Mouse (Mus musculus): ENCODE results near the gene Rell1.

Gene Rell1

DNA sequence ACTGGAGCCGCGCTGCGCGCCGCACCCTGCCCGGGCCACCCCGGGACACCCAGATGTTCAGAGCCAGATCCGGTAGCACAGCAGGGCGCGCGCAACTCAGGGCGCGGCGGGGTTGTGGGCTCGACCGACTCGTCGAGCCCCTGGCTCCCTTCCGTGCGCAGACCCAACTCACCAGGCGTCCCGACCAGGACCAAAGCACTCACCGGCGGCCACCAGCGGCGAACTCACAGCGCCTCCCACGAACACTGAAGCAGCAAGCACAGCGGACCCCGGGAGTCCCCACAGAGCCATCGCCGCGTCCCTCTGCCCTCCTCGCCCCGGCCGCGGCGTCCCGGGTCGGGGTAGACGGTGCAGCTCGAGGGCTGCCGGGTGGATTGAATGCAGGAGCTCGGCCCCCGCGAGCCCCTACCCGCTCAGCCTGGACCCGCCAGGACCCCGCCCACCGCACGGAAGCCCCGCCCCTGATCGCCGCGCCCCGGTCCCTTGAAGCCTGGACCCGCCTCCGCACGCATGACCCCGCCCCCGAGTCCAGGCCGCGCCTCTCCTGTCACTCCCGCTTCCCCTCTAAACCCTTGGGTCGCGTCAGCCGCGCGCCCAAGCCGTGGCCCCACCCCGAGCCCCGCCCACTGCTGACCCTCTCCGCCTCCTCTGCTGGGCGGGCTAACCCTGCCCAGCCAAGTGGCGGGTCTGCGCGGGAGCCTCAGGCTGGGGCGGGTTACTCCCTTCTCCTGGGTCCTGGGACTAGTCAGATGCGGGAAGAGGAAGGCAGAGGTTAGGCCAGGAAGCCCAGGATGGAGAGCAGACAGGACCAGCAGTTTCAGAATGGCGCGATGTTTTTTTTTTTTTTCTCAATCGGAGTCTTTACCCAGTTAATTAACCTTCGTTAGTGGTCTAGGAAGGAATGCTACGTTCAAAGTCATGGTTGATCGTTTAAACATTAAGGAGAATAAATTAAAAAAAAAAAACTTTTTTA lies at the start of gene Rell1:
Gene Rell1 (minus strand): TSS at position 455 of the 973 bp plus-strand sequence.
- DNase-seq (ENCODE audit: low read depth, low spot score): peak; percentile 96

DNA sequence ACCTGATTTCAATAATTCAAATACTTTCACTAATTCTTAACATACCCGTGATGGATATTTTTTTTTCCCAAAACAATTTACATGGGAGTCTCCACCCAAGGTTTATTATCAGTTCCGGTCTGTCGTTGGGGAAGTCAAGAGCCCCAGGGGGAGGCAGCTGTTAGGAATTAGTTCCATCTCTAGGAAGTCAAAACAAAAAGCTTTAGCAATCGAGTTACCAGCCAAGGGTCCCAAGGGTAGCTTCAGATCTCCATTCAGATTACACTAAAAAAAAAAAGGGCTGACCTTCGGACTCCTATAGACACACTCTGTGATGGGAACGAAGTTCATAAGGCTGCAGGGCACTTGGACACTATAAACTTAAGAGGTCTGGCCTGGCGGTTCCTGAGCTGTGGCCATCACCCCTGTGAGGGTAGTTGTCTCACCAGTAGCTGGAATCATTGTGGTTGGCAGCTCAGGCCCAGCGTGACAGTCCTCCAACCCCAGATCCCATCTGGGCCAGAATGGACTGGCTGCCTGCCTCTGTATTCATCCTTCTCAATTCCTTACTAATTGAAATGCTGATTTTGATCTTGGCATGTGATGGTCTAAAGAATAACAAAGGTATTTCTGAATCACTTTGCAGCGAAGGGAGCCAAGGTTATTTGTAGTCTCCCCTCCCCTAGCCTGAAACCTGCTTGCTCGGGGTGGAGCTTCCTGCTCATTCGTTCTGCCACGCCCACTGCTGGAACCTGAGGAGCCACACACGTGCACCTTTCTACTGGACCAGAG lies 44.1 kb upstream of the Rell1 start:
- peak; percentile 42 for DNase-seq (ENCODE audit: low read depth, low spot score)

DNA sequence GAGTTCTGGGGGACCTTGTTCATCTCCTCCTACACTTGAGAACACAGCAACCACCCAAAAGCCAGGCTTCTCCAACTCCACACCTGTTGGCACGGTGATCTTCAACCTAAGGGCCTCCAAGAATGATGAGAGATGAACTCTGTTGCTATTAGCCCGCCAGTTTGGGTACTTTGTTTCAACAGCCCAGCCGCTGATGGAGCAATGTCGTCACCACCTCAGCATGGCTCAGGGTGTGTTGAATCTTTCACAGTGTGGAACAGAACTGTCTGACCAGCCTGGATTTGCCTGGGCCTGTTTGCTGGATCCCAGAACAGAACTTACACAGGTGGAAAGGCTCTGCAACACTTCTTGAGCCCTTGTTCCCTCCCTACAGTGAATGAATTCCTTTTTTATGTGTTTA lies 37.9 kb upstream of the Rell1 start:
- DNase-seq (ENCODE audit: low read depth, low spot score): no peak

DNA sequence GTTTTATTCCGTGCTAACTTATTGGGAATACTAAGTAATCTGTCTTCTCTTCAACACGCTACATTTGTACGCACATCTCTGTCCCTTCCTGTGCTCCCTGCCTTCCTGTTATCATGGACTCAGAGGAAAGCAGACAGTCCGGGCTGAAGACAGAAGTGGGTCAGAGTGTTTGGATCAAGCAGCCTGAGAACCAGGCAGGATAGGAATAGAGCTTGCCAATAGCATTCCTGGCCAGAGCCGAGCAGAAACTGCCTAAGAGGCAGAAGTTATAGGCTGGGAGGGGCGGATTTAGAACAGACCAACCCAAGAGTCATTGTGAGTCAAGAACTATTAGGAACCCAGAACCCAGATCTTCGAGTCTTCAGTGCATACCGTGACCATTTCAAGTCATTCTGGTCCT lies 34.6 kb upstream of the Rell1 start:
- DNase-seq (ENCODE audit: low read depth, low spot score): no peak

DNA sequence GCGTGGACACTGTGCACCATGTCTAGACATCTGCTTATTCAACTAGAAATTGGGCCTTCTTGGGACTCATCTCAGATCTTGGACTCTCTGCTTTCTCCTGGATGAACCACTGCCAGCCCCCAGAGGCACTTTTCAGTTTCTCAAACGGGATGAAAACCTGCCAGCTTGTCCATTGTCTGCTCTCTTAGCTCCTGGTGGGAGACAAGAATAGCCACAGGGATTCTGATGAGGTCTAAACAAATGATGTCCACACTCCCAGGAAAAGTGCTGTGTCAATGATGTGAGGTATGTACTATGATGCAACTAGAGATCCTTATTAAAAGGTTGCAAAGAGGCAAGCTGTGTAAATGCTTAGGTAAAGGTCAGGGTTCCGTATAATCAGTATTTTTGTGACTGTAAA lies 25.2 kb upstream of the Rell1 start:
- peak; percentile 12 for DNase-seq (ENCODE audit: low read depth, low spot score)

DNA sequence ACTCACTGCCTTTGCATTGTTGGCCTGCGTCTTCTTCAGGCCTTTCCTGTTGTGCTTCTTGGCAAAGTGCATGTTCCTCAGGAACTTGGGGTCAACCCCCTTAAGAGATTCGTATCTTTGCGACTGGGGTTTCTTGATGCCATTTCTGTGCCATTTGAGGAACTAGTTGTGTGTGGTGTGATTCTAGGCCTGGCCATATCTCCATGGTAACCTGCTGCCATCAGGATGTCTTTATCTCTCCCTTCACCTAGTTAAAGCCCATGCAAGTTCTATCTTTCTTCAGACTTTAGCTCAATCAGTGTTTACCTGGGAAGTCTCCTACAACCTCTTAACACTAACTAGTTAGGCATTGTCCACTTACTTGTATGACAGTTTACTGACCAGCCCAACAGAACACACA lies 22.0 kb upstream of the Rell1 start:
- DNase-seq (ENCODE audit: low read depth, low spot score): no peak

DNA sequence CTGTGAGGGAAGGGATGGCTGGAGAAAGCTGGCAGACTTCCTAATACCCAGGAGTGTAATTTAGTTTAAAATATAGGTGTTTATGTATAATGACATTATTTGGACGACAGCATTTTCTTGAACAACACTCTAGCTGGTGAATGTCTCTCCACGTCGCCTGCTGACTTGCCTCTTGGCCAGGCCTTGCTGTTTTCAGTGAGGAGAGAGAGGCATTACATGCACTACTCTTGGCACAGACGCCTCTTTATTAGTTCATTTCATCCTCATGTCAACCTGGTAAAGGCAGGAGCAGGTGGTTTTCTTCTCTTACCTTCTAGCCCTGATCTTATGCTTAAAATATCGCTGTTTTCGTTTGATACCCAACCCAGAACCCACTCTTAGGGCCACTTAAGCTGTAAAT lies 17.6 kb upstream of the Rell1 start:
- DNase-seq (ENCODE audit: low read depth, low spot score): no peak

DNA sequence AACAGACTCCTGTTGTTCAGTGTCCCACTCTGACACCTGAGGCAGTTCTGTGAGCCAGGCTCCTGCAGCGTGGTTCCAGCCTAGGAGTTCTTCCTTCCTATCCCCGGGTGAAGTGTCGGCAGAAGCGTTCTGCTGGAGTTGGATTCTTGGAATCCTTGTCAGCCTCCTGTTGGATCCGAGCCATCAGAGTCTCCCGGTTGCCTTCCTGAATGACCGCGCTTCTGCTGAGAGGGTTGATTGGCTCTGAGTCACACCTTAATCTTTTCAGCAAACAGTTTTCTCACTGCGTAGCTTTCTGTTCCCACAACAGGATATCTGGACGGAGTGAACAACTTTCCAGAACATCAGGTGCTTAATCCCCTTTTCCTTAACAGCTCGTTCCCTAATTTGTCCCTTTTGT lies 13.6 kb upstream of the Rell1 start:
- no peak for DNase-seq (ENCODE audit: low read depth, low spot score)

DNA sequence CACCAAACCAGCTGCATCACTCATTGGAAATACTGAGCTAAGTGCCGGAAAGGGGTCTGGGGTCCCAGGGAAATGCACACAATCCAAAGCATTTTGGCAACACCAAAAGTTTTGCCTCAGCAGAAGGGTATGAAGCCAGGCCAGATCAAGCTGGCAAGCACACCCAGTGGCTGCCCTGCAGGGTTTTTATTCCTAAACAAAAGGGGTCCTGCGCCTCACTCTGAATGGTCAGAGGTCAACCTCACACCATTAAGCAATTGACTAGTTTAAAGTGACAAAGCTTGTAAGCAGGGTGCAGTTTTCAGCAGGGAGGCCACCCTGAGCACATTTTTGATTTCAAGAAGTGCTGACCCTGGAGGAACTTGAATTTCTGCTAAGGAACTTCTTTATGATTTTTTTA lies 2.3 kb upstream of the Rell1 start:
- DNase-seq (ENCODE audit: low read depth, low spot score): peak; percentile 65

DNA sequence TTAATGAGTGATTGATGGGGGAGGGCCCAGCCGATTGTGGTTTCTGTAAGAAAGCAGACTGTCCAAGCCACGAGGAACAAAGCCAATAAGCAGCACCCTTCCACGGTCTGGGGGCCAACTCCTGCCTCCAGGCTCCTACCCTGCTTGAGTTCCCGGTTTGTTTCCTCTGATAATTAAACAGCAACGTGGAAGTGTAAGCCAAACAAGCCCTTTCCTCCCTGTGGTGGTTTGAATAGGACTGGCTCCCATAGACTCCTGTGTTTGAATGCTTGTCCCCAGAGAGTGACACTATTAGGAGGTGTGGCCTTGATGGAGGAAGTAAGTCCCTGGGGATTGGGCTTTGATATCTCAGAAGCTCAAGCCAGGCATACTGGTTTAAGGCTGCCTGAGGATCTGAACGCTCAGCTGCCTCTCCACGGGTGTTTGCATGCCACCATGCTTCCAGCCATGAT lies 1.6 kb upstream of the Rell1 start:
- peak; percentile 58 for DNase-seq (ENCODE audit: low read depth, low spot score)

DNA sequence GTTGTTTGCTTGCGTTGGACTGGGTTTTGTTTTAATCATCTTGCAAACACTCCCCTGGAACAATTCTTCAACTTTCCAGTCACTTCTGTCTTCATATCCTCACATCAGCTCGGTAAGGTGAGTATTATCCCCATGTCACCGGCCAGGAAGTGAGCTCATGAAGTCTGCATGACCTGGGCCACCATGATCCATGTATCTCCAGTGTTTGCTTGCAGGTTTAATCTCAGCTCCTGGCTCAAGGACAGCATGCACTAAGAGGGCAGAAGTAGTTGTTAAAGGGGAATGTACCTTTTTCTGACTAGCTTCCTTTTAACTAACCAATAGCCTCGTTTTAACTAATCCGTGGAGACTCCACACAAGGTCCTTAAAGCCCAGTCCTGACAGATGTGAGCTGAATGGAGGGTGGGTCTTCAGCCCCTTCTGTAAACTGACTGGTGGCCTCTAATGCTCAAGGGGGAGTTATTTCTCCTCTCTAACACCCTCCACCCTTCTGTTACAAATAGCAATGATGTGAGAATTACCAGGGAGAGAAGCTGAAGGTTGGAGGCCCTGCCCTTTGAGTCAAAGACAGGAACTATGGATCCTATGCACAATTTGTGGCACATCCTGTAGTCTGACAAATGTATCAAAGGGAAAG lies 897 bp upstream of the Rell1 start:
- DNase-seq (ENCODE audit: low read depth, low spot score): no peak

DNA sequence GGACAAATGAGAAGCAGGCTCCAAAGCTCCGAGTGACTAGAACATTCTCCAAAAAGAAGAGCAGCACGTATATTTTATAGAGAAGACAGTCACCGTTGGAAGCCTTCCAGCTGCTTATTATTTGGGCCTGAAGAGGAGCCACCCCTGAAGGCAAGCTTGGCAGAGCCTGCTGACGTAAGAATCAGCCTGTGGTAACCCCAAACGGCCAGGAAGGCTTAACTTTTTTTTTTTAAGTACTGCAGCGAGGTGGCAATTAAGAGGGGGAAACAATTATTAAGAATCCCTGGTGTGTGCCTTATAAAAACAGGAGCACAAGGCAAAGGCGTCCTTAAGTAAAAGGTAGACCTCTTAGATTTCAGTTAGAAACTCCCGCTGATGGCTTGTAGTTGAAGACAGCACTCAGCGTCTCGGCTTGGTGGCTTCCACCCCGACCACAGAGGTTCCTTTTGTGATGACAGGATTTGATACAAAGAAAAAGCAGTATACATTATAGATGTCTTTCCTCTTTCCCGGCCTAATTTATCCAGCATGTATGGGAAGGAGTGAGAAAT lies 1.0 kb downstream of the Rell1 start:
- no peak for DNase-seq (ENCODE audit: low read depth, low spot score)

DNA sequence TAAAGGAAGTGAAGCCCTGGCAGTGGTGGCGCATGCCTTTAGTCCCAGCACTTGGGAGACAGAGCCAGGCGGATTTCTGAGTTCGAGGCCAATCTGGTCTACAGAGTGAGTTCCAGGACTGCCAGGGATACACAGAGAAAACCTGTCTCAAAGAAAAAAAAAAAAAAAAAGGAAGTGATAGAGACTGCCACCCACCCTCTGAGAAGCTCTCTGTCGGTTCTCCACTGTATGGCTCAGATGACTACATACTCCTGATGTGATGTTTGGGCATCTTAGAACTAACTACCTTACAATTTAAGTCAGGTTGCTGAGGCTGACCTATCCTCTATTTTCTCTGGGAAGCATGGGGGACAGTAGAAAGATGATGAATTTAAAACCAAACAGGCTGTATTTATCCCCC lies 2.3 kb downstream of the Rell1 start:
- no peak for DNase-seq (ENCODE audit: low read depth, low spot score)

DNA sequence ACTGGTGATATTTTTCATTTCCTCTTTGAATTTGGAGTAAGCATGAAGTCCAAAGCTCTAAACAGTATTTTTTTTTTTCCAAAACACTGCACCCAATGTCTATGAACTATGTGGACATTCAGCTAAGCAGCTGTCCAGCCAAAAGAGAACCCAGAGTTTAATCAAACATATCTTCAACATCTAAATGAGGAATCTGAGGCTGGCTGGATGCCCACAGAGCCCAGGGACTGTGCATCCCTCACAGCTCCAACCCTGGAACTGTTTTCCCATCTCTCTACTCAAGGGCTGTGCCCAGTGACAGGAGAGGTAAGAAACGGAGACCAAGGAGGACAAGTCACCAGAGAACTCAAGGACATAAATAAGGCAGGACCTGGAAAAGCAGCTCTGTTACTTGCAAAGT lies 2.8 kb downstream of the Rell1 start:
- DNase-seq (ENCODE audit: low read depth, low spot score): no peak

DNA sequence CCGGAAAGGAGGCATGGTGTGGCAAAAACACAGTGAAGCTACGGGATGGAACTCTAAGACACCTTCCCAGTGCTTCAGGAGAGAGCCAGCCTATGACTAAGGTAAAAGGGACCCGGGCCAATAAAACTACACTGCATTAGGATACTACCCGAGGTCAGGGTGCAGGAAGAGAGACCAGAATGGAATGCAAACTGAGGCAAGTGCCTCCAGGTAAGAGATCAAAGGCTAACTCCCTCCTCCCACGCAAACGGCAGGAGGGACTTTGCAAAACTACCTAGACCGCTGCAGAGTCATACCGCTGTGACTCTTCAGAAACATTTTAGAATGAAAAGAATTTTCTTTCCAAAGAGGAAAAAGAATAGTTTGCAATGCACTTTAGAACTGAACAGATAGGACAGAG lies 4.1 kb downstream of the Rell1 start:
- DNase-seq (ENCODE audit: low read depth, low spot score): no peak

DNA sequence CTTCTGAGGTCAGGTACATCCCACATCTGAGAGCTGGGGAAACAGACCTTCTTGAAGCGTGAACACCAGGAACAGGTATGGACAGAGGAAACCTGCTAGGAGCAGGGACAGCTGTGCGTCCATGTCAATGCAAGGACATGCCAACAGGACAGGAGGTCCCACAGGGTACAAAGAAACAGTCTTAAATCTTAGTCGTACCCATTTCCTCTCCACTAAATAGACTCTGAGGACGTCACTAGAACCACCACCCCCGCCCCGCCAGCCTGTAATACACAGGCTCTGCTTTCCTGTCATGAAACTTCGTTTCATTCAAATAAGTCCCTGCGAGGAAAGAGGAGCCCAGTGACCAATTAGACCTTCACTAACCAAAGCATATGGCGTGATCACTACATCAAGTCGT lies 7.0 kb downstream of the Rell1 start:
- DNase-seq (ENCODE audit: low read depth, low spot score): no peak

DNA sequence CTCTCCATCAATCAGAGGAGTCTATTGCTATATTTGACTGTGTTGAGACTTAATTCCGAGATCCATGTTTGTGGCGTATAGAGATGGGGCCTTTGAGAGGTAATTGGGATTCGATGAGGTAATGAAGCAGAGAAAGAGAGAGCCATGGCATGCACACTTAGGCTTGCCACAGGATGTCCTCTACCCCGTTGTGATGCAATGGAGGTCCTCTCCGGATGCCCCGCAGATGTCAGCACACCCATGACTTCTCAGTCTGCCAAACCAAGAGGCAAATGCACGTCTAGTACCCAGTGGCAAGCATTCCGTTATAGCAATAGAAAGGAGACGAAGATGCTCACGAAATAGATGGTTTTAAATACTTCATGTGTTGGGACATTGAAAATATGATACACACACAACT lies 8.1 kb downstream of the Rell1 start:
- no peak for DNase-seq (ENCODE audit: low read depth, low spot score)

DNA sequence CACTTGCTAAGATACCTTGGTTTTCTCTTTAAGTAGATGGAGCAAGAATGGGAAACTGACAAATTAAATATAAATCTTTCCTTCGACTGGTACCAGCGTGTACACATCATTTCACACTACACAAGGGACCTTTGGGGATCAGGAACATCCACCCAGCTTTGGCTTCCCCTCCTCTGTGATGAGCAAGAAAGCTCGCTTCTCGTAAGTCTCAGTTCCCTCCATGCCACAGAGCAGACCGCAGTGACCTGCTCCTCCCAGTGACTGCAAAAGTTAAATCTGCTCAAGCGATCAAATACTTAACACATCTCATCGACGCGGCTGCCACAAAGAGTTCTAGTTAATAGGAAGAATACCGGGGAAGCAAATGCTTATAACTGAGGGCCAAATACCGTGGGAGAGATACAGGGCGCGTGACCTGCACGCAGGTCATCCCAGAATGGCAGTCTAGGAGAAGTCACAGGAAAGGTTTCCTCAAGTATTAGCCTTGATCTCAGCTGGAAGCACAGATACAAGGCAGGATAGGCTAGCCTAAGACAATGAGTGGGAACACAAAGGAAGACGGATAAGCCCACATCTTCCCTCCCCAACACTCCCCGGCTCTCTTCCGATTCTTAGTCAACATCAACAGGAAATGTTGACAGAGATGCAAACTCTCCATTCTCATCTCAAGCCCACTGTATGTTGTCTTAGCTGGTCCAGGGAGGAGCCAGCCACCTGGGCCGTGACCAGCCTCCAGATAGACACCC lies 9.6 kb downstream of the Rell1 start:
- peak; percentile 33 for DNase-seq (ENCODE audit: low read depth, low spot score)

DNA sequence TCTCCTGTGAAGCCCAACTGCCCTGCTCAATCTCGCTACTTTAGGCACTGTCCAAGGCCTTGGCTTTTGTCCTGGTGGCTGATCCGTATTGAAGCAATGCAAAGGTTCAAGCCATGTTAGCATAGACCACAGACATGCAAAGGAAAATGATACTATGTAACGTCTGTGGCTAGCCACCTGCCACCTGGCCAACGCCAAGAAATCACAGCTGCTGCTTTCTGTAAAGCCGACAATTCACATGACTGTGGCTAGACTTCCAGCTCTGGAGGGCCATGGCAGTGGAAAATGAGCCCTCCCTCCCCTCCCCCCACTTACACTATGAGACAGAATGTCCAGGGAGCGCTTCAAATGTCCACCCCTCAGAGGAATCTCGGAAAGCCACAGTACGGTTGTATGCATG lies 11.1 kb downstream of the Rell1 start:
- no peak for DNase-seq (ENCODE audit: low read depth, low spot score)

DNA sequence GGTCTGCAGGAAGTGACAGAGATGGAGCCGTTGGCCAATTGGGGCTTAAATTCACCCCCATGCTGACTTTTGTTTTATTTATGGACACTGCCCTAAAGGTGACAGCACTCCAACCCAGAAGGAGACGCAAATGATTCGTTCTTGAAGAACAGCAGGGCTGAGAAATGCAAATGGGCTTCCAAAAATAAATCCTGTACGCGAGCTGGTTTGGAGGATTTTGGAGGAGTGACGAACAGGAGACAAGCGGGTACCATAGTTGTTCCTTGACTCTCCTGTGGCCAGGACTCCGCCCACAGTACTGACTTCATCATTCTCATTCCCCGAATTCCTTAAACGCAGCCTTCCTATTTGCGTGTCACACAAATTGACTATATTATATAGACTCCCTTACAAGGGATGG lies 12.3 kb downstream of the Rell1 start:
- DNase-seq (ENCODE audit: low read depth, low spot score): no peak

DNA sequence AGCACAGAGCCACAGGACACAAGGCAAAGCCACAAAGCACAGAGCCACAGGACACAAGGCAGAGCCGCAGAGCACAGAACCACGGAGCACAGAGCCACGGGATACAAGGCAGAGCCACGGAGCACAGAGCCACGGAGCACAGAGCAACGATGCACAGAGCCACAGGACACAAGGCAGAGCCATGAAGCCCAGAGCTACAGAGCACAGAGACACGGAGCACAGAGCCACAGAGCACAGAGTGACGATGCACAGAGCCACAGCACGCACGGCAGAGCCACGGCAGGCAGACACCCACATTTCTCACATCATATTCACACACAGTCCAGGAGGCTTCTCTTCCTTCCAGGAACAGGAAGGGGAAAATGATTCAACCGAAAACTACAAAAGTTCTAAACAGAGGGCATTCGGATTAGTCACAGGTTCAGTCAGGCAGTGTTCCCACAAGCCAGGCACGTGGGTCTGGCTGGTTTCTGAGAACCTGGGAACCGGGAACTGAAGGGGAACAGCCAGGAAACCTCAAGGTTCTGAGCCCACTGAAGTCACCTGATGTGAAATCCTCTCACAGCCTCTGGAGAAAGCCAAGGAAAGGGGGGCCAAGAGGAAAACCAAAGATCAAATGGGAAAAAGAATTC lies 15.2 kb downstream of the Rell1 start:
- DNase-seq (ENCODE audit: low read depth, low spot score): peak; percentile 38

Data from ES-CJ7 (cell line).